Mouse (Mus musculus) liver, embryonic 13.5 days (tissue): Measurements from ENCODE around the gene C130050O18Rik. TPM values are rescaled to one million over a fixed set of nuclear protein-coding genes. Genes with fewer than 3 reads are reported as not detected.
"Not testable (repeated sequence)": the region's sequence is repeated elsewhere in the genome, so short reads cannot be mapped to it uniquely, and the experiment has no call there.

Source experiments
- ATAC-seq: fragments of 200-750 bp; cut with Nextera tagmentation; 2 replicates; pipeline ENCODE4 v1.8.0; 2017; ENCODE audit warnings: low read depth, mild to moderate bottlenecking, moderate number of reproducible peaks, moderate library complexity
- DNase-seq: peaks from one replicate; pipeline ENCODE4 v3.0.0; 2022
- H3K27ac ChIP-seq: fragments of 300-500 bp; sonication (generic); 2 replicates; pipeline ENCODE4 v1.5.1; 2015; ENCODE audit warnings: moderate library complexity, mild to moderate bottlenecking, inconsistent platforms
- H3K27me3 ChIP-seq: fragments of 300-500 bp; sonication (generic); 2 replicates; pipeline ENCODE4 v1.6.1; 2015; ENCODE audit warnings: mild to moderate bottlenecking, inconsistent platforms
- H3K36me3 ChIP-seq: fragments of 300-500 bp; sonication (generic); 2 replicates; pipeline ENCODE4 v1.6.1; 2015; ENCODE audit warnings: mild to moderate bottlenecking, inconsistent platforms
- H3K4me1 ChIP-seq: fragments of 300-500 bp; sonication (generic); replicated peaks from 2 replicates; pipeline ENCODE4 v1.6.1; 2015; ENCODE audit warnings: inconsistent platforms
- H3K4me2 ChIP-seq: fragments of 300-500 bp; sonication (generic); 2 replicates; pipeline ENCODE4 v1.6.1; 2015; ENCODE audit warnings: inconsistent platforms, mild to moderate bottlenecking, moderate library complexity
- H3K4me3 ChIP-seq: fragments of 300-500 bp; sonication (generic); replicated peaks from 2 replicates; pipeline ENCODE4 v1.5.1; 2015; ENCODE audit warnings: mild to moderate bottlenecking, inconsistent platforms
- H3K9ac ChIP-seq: fragments of 300-500 bp; sonication (generic); 2 replicates; pipeline ENCODE4 v1.6.1; 2015; ENCODE audit warnings: mild to moderate bottlenecking, inconsistent platforms
- H3K9me3 ChIP-seq: fragments of 300-500 bp; sonication (generic); replicated peaks from 2 replicates; pipeline ENCODE4 v1.6.1; 2016; ENCODE audit warnings: inconsistent platforms
- WGBS: fragments of 180-500 bp; shearing (Covaris S2); methylation state at CpG from one replicate; pipeline ENCODE4 v1.1.7; 2015; ENCODE audit not compliant: insufficient replicate concordance; 5-methylcytosine and 5-hydroxymethylcytosine counted together
- polyA plus RNA-seq: library from polyadenylated mRNA; unstranded; fragments of >200 nt; fragmentation: Nextera tagmentation; extraction: Ambion mirVana; gene quantifications from 2 replicates; pipeline ENCODE4 v1.2.1, GENCODE M21; 2015

C130050O18Rik gene
- polyA plus RNA-seq, 1 experiment from 2014 or later = 0.89 TPM

DNA sequence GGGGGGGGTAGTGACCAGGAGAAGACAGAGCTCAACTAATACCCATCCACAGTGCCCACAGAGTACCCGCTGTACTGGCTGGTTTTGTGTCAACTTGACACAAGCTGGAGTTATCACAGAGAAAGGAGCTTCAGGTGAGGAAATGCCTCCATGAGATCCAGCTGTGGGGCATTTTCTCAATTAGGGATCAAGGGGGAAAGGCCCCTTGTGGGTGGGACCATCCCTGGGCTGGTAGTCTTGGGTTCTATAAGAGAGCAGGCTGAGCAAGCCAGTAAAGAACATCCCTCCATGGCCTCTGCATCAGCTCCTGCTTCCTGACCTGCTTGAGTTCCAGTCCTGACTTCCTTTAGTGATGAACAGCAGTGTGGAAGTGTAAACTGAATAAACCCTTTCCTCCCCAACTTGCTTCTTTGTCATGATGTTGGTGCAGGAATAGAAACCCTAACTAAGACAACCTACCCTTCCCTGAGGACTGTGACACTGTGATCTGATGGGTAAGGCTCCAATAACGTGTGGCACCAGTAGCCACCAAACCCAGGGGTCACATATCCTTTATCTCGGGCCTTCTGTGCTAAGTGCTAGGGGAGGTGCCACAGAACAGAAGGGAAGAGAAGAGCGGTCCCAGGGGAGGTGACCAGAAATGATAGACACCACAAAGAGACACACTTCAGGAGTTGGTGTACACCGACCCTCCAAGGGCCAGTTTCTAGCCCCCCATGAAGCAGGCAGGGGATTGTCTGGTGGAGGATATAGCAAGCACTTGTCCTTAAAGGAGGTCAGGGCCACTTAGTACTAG lies 14.6 kb upstream of the C130050O18Rik start:
- 29% methylated on average over 5 of the region's 5 CpGs for WGBS
- Histone ChIP-seq H3K4me2 (peak overlapping the region; percentile 89), H3K27ac (peak overlapping the region; percentile 100), H3K9ac (peak overlapping the region; percentile 97), H3K4me3 (peak overlapping the region; percentile 76), H3K4me1 (peaks cover 98% of the 10 kb centered on the region), H3K36me3 (peaks cover 63% of the 10 kb centered on the region)
- ATAC-seq (peak; percentile 30), DNase-seq (peak; percentile 55)
- not testable (repeated sequence) for H3K9me3 ChIP-seq, H3K27me3 ChIP-seq

DNA sequence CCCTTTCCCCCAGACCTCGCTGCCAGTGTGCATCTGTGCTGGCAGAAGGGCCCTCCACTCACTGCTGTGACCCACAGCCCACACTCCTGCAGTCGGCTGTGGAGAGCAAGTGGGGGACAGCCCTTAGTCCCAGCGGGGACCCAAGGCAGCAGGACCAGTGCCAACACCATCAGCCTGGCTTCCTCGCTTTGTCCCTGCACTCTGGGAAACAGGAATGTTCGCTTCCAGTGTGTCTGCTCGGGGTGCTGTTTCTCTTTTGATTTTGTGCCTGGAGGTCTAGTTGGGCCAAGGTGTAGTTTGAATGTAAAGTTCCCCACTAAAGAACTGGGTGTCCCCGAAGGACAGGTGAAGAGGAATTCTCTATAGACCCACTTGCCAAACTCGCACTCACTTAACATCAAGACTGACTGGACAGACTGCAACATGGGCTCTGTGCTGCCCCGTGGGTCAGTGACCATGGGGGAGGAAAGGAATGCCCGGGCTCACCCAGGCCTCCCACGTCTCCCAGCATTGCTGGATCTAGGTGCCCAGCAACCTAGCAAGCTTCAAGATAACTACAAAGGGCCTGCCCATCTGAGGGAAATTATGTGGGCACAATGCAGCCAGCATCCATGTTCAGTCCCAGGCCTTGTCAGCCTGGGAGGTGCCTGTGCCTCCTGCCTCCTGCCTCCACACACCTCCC lies 13.6 kb upstream of the C130050O18Rik start:
- Histone ChIP-seq H3K27me3 (no peaks in the 10 kb centered on the region), H3K4me3 (peak overlapping the region; percentile 76), H3K4me2 (peak overlapping the region; percentile 89), H3K27ac (peak overlapping the region; percentile 100), H3K9ac (peak overlapping the region; percentile 97), H3K9me3 (no peaks in the 10 kb centered on the region), H3K4me1 (peaks cover 92% of the 10 kb centered on the region), H3K36me3 (peaks cover 59% of the 10 kb centered on the region)
- WGBS = 79% methylated on average over 11 of the region's 11 CpGs
- DNase-seq (no peak), ATAC-seq (no peak)

DNA sequence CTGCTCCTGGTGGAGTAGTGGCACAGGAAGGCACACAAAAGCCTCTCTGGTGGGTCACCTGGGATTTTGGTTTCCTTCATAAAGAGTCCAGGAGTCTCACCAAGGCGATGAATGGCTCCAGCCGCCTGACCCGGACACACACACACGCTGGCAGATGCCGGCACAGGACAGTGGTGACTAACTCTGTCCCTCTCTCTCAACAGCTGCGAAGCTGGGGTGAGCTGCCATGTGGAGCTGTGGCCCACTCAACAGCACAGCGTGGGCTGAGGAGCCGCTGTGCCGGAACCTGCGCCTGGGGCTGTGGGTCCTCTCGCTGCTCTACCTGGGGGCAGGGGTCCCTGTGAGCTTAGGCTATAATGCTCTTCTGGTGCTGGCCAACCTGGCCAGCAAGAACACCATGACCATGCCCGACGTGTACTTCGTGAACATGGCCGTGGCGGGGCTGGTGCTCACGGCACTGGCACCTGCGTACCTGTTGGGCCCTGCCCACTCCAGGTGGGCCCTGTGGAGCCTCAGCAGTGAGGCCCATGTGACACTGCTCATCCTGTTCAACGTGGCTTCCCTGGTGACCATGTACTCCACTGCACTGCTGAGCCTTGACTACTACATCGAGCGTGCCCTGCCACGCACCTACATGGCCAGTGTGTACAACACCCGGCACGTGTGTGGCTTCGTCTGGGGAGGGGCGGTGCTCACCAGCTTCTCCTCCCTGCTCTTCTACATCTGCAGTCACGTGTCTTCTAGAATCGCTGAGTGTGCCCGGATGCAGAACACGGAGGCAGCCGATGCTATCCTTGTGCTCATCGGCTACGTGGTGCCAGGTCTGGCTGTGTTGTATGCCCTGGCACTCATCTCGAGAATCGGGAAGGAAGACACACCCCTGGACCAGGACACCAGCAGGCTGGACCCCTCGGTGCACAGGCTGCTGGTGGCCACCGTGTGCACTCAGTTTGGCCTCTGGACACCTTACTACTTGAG lies 12.6 kb upstream of the C130050O18Rik start:
- no peak for ATAC-seq
- Histone ChIP-seq H3K4me3 (peak overlapping the region; percentile 76), H3K9me3 (no peaks in the 10 kb centered on the region), H3K9ac (peak overlapping the region; percentile 97), H3K27ac (peak overlapping the region; percentile 100), H3K4me2 (peak overlapping the region; percentile 89), H3K4me1 (peaks cover 89% of the 10 kb centered on the region), H3K36me3 (peaks cover 59% of the 10 kb centered on the region), H3K27me3 (no peaks in the 10 kb centered on the region)
- DNase-seq = no peak
- 92% methylated on average over 37 of the region's 37 CpGs for WGBS

DNA sequence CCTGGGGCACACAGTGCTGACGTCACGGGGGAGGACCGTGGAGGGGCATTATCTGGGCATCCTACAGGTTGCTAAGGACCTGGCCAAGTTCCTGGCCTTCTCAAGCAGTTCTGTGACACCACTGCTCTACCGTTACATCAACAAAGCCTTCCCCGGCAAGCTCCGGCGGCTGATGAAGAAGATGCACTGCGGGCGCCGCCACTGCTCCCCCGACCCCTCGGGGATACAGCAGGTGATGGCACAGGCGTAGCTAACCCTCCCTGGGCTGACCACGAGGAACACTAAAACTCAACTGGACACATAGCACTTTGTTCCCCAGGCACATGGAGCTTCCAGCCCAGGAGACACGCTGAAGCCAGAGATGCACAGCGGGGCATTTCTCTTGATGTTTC lies 11.9 kb upstream of the C130050O18Rik start:
- peak overlapping the region; percentile 100 for H3K27ac ChIP-seq
- H3K9me3 ChIP-seq = no peaks in the 10 kb centered on the region
- no peak for ATAC-seq
- no peaks in the 10 kb centered on the region for H3K27me3 ChIP-seq
- peak overlapping the region; percentile 89 for H3K4me2 ChIP-seq
- H3K36me3 ChIP-seq = peaks cover 55% of the 10 kb centered on the region
- H3K4me3 ChIP-seq = no peak overlapping the region
- 91% methylated on average over 16 of the region's 16 CpGs for WGBS
- peak overlapping the region; percentile 62; the same call in 1 of the 2 replicates for H3K9ac ChIP-seq
- peaks cover 89% of the 10 kb centered on the region for H3K4me1 ChIP-seq
- no peak for DNase-seq

DNA sequence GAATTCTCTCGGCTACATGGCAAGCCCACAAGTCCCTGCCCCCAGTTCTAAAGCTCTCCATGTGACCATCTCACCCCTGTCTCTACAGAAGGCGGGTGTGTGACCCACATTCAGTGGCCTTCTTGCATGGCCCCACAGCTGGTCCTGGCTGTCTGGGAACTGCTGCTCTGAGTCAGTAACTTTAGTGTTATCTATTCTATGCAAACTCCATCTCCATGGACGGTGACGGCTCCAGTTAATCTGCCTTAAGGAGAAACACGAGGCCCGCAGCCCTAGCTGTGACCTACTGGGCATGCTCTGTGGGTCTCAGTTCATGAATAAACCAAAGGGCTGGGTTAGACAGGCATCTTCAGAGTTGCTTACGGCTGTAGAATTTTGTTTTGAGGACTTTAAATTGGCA lies 10.7 kb upstream of the C130050O18Rik start:
- DNase-seq (peak; percentile 71), ATAC-seq (peak; percentile 43)
- peak overlapping the region; percentile 62 for H3K9ac ChIP-seq
- H3K4me1 ChIP-seq = peaks cover 86% of the 10 kb centered on the region
- no peaks in the 10 kb centered on the region for H3K27me3 ChIP-seq
- WGBS = 26% methylated on average over 7 of the region's 7 CpGs
- peak overlapping the region; percentile 9 for H3K4me3 ChIP-seq
- H3K27ac ChIP-seq = peak overlapping the region; percentile 100
- H3K9me3 ChIP-seq = no peaks in the 10 kb centered on the region
- peaks cover 55% of the 10 kb centered on the region for H3K36me3 ChIP-seq
- peak overlapping the region; percentile 89 for H3K4me2 ChIP-seq

DNA sequence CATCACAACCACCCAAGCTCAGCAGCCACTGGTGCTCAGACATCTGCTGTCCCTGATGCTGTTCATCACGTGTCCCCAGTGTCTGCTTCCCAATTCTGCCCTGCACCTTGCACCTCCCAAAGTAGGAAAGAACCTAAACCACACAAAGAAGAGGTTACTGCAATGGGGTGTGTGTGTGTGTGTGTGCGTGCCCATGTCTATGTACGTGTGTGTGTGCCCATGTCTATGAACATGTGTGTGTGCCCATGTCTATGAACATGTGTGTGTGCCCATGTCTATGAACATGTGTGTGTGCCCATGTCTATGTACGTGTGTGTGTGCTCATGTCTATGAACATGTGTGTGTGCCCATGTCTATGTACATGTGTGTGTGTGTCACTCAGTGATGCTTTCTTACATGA lies 9.6 kb upstream of the C130050O18Rik start:
- no peak overlapping the region for H3K4me3 ChIP-seq
- peaks cover 55% of the 10 kb centered on the region for H3K36me3 ChIP-seq
- DNase-seq (no peak), ATAC-seq (no peak)
- no peak overlapping the region for H3K4me2 ChIP-seq
- H3K27ac ChIP-seq = peak overlapping the region; percentile 100; the same call in 1 of the 2 replicates
- H3K9me3 ChIP-seq = no peaks in the 10 kb centered on the region
- H3K27me3 ChIP-seq = no peaks in the 10 kb centered on the region
- H3K4me1 ChIP-seq = peaks cover 77% of the 10 kb centered on the region
- WGBS = 89% methylated on average over 4 of the region's 4 CpGs
- H3K9ac ChIP-seq = peak overlapping the region; percentile 62; the same call in 1 of the 2 replicates

DNA sequence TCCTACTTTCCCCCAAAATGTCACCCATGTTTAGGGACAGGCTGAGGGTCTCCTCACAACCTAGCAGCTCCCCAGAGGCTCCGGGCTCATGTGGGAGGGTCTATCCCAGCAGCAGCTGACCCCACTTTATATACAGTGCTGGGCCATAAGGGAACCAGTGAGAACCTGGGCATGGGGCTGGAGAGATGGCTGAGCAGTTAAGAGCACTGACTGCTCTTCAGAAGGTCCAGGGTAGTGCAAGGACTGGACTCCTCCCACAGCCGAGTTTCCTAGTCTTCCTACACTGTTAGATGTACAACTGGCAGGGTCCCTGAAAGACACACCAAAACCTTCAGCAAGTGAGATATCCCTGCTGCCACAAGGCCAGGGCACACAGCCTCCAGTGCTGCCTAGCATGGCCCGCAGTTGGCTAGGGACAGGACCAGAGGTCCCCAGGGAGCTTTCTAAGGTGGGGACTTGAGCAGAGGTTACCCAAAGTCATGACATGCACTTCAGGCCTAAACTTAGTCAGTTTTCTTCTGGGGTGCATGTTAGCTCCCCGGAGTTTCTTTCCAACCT lies 7.6 kb upstream of the C130050O18Rik start:
- H3K36me3 ChIP-seq = peaks cover 36% of the 10 kb centered on the region
- no peaks in the 10 kb centered on the region for H3K9me3 ChIP-seq
- no peak overlapping the region for H3K4me3 ChIP-seq
- peak overlapping the region; percentile 79 for H3K27ac ChIP-seq
- DNase-seq (no peak), ATAC-seq (no peak)
- H3K27me3 ChIP-seq = no peaks in the 10 kb centered on the region
- H3K4me2 ChIP-seq = no peak overlapping the region
- peak overlapping the region; percentile 28 for H3K9ac ChIP-seq
- H3K4me1 ChIP-seq = peaks cover 58% of the 10 kb centered on the region
- 76% methylated on average over 4 of the region's 4 CpGs for WGBS

DNA sequence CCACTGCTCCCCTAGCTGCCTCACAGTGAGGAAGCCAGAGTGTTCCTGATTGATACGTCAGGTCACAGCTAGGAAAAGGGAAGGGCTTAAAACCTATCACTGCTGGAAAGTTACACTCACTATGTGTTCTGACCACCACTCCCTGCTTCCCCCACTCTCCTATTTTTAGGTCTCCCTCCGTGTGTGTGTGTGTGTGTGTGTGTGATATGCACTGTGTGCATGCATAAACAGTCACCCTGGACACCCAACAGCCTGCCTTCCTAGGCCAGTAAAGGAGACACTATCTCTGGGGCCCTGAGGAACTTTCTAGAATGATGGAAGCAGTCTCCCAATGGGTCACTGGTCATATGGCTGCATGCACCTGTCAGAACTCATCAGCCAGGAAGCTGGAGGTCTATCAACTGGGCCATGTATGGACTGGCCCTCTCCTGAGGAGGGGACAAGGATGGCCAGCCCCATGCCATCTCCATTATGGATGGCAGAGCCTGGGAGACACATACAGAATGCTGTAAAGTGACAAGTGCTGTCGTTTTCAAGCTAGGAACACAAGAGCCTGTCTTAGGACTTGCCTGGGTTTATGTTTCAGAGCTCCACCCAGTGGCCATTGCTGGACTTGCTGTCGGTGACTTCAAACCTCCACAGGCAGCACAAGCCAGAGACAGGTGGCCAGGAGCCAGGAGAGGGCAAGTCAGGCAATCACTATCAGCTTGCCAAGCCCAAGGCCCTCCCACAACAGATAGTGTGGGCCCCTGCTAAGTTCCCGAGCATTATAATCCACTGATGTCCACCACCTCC lies 6.9 kb upstream of the C130050O18Rik start:
- ATAC-seq = peak; percentile 63
- DNase-seq = peak; percentile 83
- H3K27me3 ChIP-seq = no peaks in the 10 kb centered on the region
- H3K4me3 ChIP-seq = no peak overlapping the region
- WGBS = 18% methylated on average over 5 of the region's 5 CpGs
- H3K27ac ChIP-seq = peak overlapping the region; percentile 79
- H3K36me3 ChIP-seq = peaks cover 29% of the 10 kb centered on the region
- H3K4me1 ChIP-seq = peaks cover 52% of the 10 kb centered on the region
- peak overlapping the region; percentile 19 for H3K4me2 ChIP-seq
- H3K9ac ChIP-seq = peak overlapping the region; percentile 44
- no peaks in the 10 kb centered on the region for H3K9me3 ChIP-seq

DNA sequence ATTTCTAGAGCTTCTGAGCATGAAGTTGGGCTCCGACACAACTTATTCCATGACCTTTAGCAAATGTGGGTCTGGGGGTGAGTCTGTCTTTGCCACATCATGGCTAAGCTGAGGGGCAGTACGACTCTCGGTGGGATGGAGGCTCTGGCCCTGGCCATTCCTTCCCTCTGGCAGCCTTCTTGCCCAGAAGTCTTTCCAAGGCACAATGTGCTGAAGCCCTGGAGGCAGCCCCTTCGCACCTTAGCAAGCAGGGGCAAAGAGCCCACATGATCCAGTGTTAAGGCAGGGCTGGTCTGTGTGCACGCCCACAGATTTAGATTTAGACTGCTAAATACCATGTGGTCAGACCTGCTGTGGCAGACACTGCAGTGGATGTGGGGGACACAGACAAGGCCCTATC lies 6.3 kb upstream of the C130050O18Rik start:
- Histone ChIP-seq H3K4me2 (peak overlapping the region; percentile 19), H3K36me3 (peaks cover 23% of the 10 kb centered on the region), H3K27me3 (no peaks in the 10 kb centered on the region), H3K9ac (peak overlapping the region; percentile 44; the same call in 1 of the 2 replicates), H3K4me3 (no peak overlapping the region), H3K27ac (0 out of 2 replicates have a peak overlapping the region, but pooled peaks have one; percentile 79), H3K4me1 (peaks cover 52% of the 10 kb centered on the region), H3K9me3 (no peaks in the 10 kb centered on the region)
- ATAC-seq = no peak
- no peak for DNase-seq
- WGBS = 82% methylated on average over 5 of the region's 5 CpGs

DNA sequence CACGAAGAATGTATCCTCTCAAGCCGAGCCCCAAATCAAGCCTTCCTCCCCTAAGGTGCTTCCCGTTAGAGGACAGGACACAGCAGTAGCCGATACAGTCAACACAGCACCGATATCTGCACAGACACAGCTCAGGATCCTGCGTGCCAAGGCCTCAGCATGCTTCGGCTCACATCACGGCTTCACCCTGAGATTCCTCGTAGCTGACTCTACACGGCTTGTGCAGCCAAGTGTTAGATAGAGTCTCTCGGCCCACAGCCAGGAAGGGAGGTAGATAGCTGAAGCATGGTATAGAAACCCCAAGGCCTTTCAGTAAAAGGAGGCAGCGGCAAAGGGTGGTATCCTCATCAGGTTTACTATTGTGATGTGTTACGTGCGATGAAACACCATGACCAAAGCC lies 5.1 kb upstream of the C130050O18Rik start:
- ATAC-seq = no peak
- H3K4me3 ChIP-seq = no peak overlapping the region

More for the DNA sequence above, 5.1 kb upstream of the C130050O18Rik start:
- peaks cover 52% of the 10 kb centered on the region for H3K4me1 ChIP-seq
- no peaks in the 10 kb centered on the region for H3K27me3 ChIP-seq
- no peak overlapping the region for H3K4me2 ChIP-seq
- no peak for DNase-seq
- no peak overlapping the region; the same call in 1 of the 2 replicates for H3K27ac ChIP-seq
- no peaks in the 10 kb centered on the region for H3K9me3 ChIP-seq
- no peak overlapping the region for H3K9ac ChIP-seq
- peaks cover 11% of the 10 kb centered on the region for H3K36me3 ChIP-seq
- WGBS = 77% methylated on average over 14 of the region's 14 CpGs
